Mouse (Mus musculus) kidney, embryonic 15.5 days (tissue): ENCODE results near the gene Nwd2. TPM values are rescaled to one million over a fixed set of nuclear protein-coding genes. Genes with fewer than 3 reads are reported as not detected.

Experiments
- ATAC-seq: fragments of 200-750 bp; cut with Nextera tagmentation; replicated peaks from 2 replicates; pipeline ENCODE4 v1.8.0; 2017; ENCODE audit warnings: moderate TSS enrichment; ENCODE audit not compliant: low FRiP score
- H3K27ac ChIP-seq: fragments of 300-500 bp; sonication (generic); 2 replicates; pipeline ENCODE4 v1.5.1; 2015; ENCODE audit warnings: mild to moderate bottlenecking, inconsistent platforms
- H3K27me3 ChIP-seq: fragments of 300-500 bp; sonication (generic); 2 replicates; pipeline ENCODE4 v1.6.1; 2015; ENCODE audit warnings: inconsistent platforms
- H3K36me3 ChIP-seq: fragments of 300-500 bp; sonication (generic); 2 replicates; pipeline ENCODE4 v1.6.1; 2015; ENCODE audit warnings: inconsistent platforms
- H3K4me1 ChIP-seq: fragments of 300-500 bp; sonication (generic); 2 replicates; pipeline ENCODE4 v1.6.1; 2015; ENCODE audit warnings: inconsistent platforms
- H3K4me2 ChIP-seq: fragments of 300-500 bp; sonication (generic); 2 replicates; pipeline ENCODE4 v1.6.1; 2015; ENCODE audit warnings: moderate library complexity, mild to moderate bottlenecking, inconsistent platforms
- H3K4me3 ChIP-seq: fragments of 300-500 bp; sonication (generic); replicated peaks from 2 replicates; pipeline ENCODE4 v1.5.1; 2015; ENCODE audit warnings: mild to moderate bottlenecking, inconsistent platforms
- H3K9ac ChIP-seq: fragments of 300-500 bp; sonication (generic); 2 replicates; pipeline ENCODE4 v1.6.1; 2015; ENCODE audit warnings: mild to moderate bottlenecking, inconsistent platforms
- H3K9me3 ChIP-seq: fragments of 300-500 bp; sonication (generic); replicated peaks from 2 replicates; pipeline ENCODE4 v1.6.1; 2016; ENCODE audit warnings: inconsistent platforms
- WGBS: fragments of 180-500 bp; shearing (Covaris S2); methylation state at CpG from one replicate; pipeline ENCODE4 v1.1.7; 2015; ENCODE audit warnings: mixed read lengths; 5-methylcytosine and 5-hydroxymethylcytosine counted together
- polyA plus RNA-seq: library from polyadenylated mRNA; unstranded; fragments of >200 nt; fragmentation: Nextera tagmentation; extraction: Ambion mirVana; gene quantifications from 2 replicates; pipeline ENCODE4 v1.2.1, GENCODE M21; 2015

Nwd2 gene
- polyA plus RNA-seq, 1 experiment from 2014 or later: 0.23 TPM

DNA sequence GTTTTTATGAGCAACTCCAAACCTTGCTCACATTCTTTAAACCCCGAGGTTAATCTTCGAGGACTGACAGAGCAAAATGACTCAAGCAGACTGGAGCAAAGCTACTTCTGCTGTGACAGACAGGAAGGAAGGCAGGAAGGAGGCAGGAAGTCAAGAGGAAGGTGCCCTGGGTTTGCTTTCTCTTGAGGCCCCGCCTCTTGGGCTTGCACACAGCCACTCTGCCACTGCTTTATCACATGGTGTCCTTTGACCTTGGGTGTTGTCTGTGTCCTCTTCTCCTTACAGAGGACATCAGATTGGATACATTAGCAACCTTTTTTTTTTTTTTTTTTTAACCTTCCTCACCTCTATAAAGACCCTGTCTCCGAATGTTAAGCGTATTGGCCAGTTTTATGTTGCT, 188.2 kb downstream of the Nwd2 start:
- Histone ChIP-seq H3K9me3 (no peaks in the 10 kb centered on the region), H3K27me3 (no peaks in the 10 kb centered on the region), H3K36me3 (no peaks in the 10 kb centered on the region), H3K9ac (no peak overlapping the region), H3K4me2 (no peak overlapping the region), H3K4me1 (peaks cover 19% of the 10 kb centered on the region), H3K27ac (no peak overlapping the region), H3K4me3 (no peak overlapping the region)
- WGBS: 71% methylated on average over 5 of the region's 5 CpGs
- no peak for ATAC-seq

DNA sequence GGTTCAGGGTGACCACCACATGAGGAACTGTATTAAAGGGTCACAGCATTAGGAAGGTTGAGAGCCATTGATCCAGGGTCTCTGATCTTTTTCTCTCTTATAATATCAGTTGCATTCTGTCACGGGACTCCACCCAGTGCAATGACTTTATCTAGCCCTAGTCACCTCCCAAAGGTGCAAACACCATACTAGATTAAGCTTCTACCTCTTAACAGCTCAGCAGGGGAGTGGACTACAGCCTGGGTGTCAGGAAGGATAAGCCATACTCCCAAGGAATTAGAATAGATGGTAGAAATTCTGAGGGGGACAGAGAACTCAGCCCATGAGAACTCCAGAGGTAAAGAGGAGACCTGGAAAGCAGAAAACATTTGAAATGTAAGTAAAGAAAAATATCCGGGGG, 188.9 kb downstream of the Nwd2 start:
- Histone ChIP-seq H3K36me3 (no peaks in the 10 kb centered on the region), H3K9ac (no peak overlapping the region), H3K27ac (no peak overlapping the region), H3K4me1 (peaks cover 16% of the 10 kb centered on the region), H3K4me2 (no peak overlapping the region), H3K27me3 (no peaks in the 10 kb centered on the region), H3K9me3 (no peaks in the 10 kb centered on the region), H3K4me3 (no peak overlapping the region)
- ATAC-seq: no peak
- WGBS: 95% methylated on average over 2 of the region's 2 CpGs

DNA sequence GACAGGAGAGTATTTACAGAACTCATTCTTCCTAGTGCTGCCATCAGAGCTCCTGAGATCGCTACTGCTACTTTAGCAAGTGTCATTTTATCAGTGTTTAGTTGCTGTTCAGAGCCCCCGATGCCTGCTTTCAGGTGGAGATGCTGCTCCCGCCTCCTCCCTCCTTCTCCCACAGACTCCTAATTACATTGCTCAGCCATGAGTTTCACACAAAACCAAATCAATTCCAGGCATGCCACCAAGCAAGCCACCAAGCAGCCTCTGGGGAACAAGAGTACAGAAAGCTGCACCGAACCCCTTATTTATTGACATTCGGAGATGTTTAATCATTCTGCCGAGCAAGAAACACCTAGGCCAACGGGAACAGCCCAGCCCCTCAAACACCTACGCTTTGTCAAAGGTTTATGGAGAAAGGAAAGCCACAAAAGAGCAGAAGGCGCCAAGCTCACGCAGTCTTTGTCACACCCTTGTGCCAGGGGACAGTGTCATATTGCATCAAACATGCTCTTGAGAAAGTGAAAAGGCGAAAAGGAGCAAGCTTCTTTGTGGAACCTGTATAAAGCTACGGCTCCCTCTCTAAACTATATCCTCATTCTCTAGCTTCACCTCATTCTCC, 191.0 kb downstream of the Nwd2 start:
- WGBS: 46% methylated on average over 12 of the region's 12 CpGs
- Histone ChIP-seq H3K36me3 (peaks cover 3% of the 10 kb centered on the region; the same call in 1 of the 2 replicates), H3K9ac (no peak overlapping the region), H3K27ac (no peak overlapping the region), H3K4me2 (no peak overlapping the region), H3K4me1 (peaks cover 6% of the 10 kb centered on the region), H3K4me3 (no peak overlapping the region), H3K27me3 (no peaks in the 10 kb centered on the region), H3K9me3 (no peaks in the 10 kb centered on the region)
- no peak for ATAC-seq

DNA sequence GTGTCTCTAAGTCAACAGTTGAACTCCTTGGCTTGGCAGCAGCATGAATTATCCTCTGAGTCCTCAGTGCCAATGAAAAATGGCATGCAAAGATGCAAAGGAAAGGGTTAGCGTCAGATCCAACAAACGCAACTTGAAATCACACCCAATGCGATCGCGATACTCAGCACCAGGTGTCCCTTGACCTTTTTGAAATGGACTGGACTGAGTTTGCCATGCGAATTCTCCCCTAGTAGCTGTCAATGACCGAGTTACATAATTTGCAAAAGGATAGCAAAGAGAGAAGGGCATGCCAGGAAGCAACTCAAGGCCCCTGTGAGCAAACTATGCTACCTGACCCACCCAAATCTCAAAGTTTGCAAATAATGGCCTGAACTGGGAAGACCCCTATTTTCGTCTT, 198.2 kb downstream of the Nwd2 start:
- 0 out of 2 replicates have a peak, but pooled peaks have one; percentile 25 for ATAC-seq
- Histone ChIP-seq H3K4me2 (no peak overlapping the region), H3K36me3 (peaks cover 8% of the 10 kb centered on the region), H3K4me1 (0 out of 2 replicates have a peak, but pooled peaks cover 6% of the 10 kb centered on the region), H3K27me3 (no peaks in the 10 kb centered on the region), H3K27ac (peak overlapping the region; percentile 69), H3K9me3 (no peaks in the 10 kb centered on the region), H3K9ac (no peak overlapping the region), H3K4me3 (no peak overlapping the region)
- 90% methylated on average over 8 of the region's 8 CpGs for WGBS

DNA sequence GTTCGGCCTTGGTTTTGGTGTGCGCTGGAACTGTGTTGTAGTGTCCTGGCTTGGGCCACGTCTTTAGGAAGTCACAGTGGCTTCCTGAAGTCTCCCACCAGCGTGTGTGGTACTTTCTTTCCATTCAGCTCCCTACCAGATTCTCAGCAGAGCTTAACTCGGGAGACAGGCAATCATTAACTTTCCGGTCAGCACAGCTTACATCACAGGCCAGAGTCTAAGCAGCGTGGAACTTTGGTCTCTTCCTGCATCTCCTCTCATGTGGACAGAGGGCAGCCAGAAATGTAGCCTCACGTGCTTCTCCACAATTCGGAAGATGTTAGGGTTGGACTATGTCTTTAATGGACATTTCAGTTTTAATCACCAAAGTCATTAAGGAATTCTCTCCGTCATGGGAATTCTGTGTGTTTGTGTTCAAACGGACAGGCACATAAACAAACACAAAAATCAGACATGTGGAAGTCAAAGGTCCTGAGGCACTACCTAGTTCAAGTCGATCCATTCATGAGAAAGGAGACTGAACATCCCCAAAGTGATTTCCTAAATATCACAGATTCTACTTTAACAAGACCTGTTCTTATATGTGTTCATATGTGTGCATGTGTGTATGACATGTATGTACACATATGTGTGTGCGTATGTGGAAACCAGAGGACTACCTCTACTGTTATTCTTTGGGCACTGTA, 198.8 kb downstream of the Nwd2 start:
- H3K4me3 ChIP-seq: no peak overlapping the region
- H3K9ac ChIP-seq: no peak overlapping the region
- H3K4me1 ChIP-seq: 0 out of 2 replicates have a peak, but pooled peaks cover 6% of the 10 kb centered on the region
- H3K9me3 ChIP-seq: no peaks in the 10 kb centered on the region
- peaks cover 8% of the 10 kb centered on the region for H3K36me3 ChIP-seq
- H3K4me2 ChIP-seq: no peak overlapping the region
- peak; percentile 94 for ATAC-seq
- peak overlapping the region; percentile 69 for H3K27ac ChIP-seq
- WGBS: 74% methylated on average over 13 of the region's 13 CpGs
- no peaks in the 10 kb centered on the region for H3K27me3 ChIP-seq

DNA sequence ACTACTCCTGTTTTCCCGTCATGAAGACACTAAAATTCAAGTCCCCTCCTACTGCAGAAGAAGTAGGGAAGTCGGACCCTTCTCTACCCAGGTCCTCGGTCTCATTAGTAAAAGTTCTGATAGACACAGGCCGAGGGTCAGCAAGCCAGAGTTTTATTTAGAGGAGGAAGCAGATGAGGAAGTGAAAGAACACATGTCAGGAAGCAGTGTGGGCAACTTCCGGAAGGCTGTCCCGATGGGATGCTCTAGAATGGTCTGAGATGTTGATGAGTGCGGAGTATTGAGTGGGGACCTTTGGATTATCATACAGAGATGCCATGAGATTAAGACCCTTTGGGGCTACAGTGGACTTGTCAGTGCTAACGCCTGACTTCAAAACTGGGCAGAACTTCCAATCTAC, 210.0 kb downstream of the Nwd2 start:
- Histone ChIP-seq H3K36me3 (no peaks in the 10 kb centered on the region), H3K9ac (no peak overlapping the region), H3K27ac (no peak overlapping the region), H3K9me3 (no peaks in the 10 kb centered on the region), H3K4me1 (0 out of 2 replicates have a peak, but pooled peaks cover 8% of the 10 kb centered on the region), H3K4me2 (no peak overlapping the region), H3K27me3 (no peaks in the 10 kb centered on the region), H3K4me3 (no peak overlapping the region)
- ATAC-seq: no peak
- WGBS: 86% methylated on average over 8 of the region's 8 CpGs

Other genes with a start within 250 kb of the Nwd2 start
- 48.8 and 51.9 TPM in 2 replicates for gene 0610040J01Rik, start 163.3 kb downstream of the Nwd2 start, polyA plus RNA-seq